Mouse (Mus musculus) lung, postnatal 0 days (tissue): Measurements from ENCODE around the gene Ttll5. TPM values are rescaled to one million over a fixed set of nuclear protein-coding genes. Genes with fewer than 3 reads are reported as not detected.

Source experiments
- ATAC-seq: fragments of 200-750 bp; cut with Nextera tagmentation; 2 replicates; pipeline ENCODE4 v1.8.0; 2017; ENCODE audit warnings: moderate library complexity
- DNase-seq: peaks from one replicate; pipeline ENCODE4 v3.0.0-alpha.2; 2016; ENCODE audit warnings: low spot score
- H3K27ac ChIP-seq: fragments of 300-500 bp; sonication (generic); 2 replicates; pipeline ENCODE4 v1.5.1; 2014; ENCODE audit warnings: antibody characterized with exemption, mild to moderate bottlenecking, low read length, mixed read lengths
- H3K27me3 ChIP-seq: fragments of 300-500 bp; sonication (generic); replicated peaks from 2 replicates; pipeline ENCODE4 v1.6.1; 2014; ENCODE audit warnings: low read length, mixed read lengths; ENCODE audit not compliant: insufficient read depth
- H3K36me3 ChIP-seq: fragments of 300-500 bp; sonication (generic); 2 replicates; pipeline ENCODE4 v1.6.1; 2014; ENCODE audit warnings: low read length, mixed read lengths; ENCODE audit not compliant: insufficient read depth
- H3K4me1 ChIP-seq: fragments of 300-500 bp; sonication (generic); 2 replicates; pipeline ENCODE4 v1.6.1; 2014; ENCODE audit warnings: antibody characterized with exemption, low read depth, low read length, mixed read lengths; ENCODE audit not compliant: insufficient read depth
- H3K4me2 ChIP-seq: fragments of 300-500 bp; sonication (generic); replicated peaks from 2 replicates; pipeline ENCODE4 v1.6.1; 2014; ENCODE audit warnings: low read depth, mild to moderate bottlenecking, low read length, moderate library complexity, mixed read lengths
- H3K4me3 ChIP-seq: fragments of 300-500 bp; sonication (generic); 2 replicates; pipeline ENCODE4 v1.5.1; 2014; ENCODE audit warnings: low read depth, low read length
- H3K9ac ChIP-seq: fragments of 300-500 bp; sonication (generic); replicated peaks from 2 replicates; pipeline ENCODE4 v1.6.1; 2014; ENCODE audit warnings: low read depth, mild to moderate bottlenecking
- H3K9me3 ChIP-seq: fragments of 300-500 bp; sonication (generic); 2 replicates; pipeline ENCODE4 v1.6.1; 2016; ENCODE audit warnings: low read length, mixed read lengths
- CTCF ChIP-seq: IDR thresholded peaks from 2 replicates; pipeline ENCODE4 v1.5.1; 2016; ENCODE audit warnings: antibody characterized with exemption, mild to moderate bottlenecking
- EP300 ChIP-seq: IDR thresholded peaks from 2 replicates; pipeline ENCODE4 v1.6.1; 2016; ENCODE audit warnings: antibody characterized with exemption, mild to moderate bottlenecking, control low read depth
- WGBS: fragments of 180-500 bp; shearing (Covaris S2); extraction: QIAGEN DNeasy Blood & Tissue Kit; methylation state at CpG from one replicate; pipeline ENCODE4 v1.1.7; 2014; 5-methylcytosine and 5-hydroxymethylcytosine counted together
- polyA plus RNA-seq: library from polyadenylated mRNA; unstranded; fragments of >200 nt; fragmentation: Nextera tagmentation; extraction: Ambion mirVana; gene quantifications from 2 replicates; pipeline ENCODE4 v1.2.1, GENCODE M21; 2015

The Ttll5 gene
- polyA plus RNA-seq, 1 experiment from 2014 or later, result 4.9 TPM

- H3K4me2 ChIP-seq, result no peak overlapping the region
- H3K27me3 ChIP-seq, result no peaks in the 10 kb centered on the region
- H3K4me1 ChIP-seq, result no peaks in the 10 kb centered on the region; the same call in 1 of the 2 replicates
- H3K36me3 ChIP-seq, result no peaks in the 10 kb centered on the region
- no peak overlapping the region for H3K27ac ChIP-seq
- H3K4me3 ChIP-seq, result no peak overlapping the region
- TF ChIP-seq CTCF (no peak), EP300 (no peak)
- DNase-seq, result no peak
- H3K9me3 ChIP-seq, result no peaks in the 10 kb centered on the region
- 65% methylated on average over 7 of the region's 7 CpGs for WGBS
- no peak for ATAC-seq
- H3K9ac ChIP-seq, result no peak overlapping the region
These were observed 161.6 kb downstream of the Ttll5 start for GRCm38 (mm10) chr12:85986024-85986423.

GRCm38 (mm10) chr12:85986540-85987443, 162.3 kb downstream of the Ttll5 start:
- Histone ChIP-seq H3K9ac (no peak overlapping the region), H3K4me3 (no peak overlapping the region), H3K27ac (no peak overlapping the region), H3K9me3 (no peaks in the 10 kb centered on the region), H3K27me3 (no peaks in the 10 kb centered on the region), H3K4me1 (no peaks in the 10 kb centered on the region; the same call in 1 of the 2 replicates), H3K4me2 (no peak overlapping the region), H3K36me3 (no peaks in the 10 kb centered on the region)
- DNase-seq (peak; percentile 48), ATAC-seq (peak; percentile 32)
- WGBS, result 41% methylated on average over 13 of the region's 13 CpGs
- TF ChIP-seq CTCF (no peak), EP300 (no peak)

GRCm38 (mm10) chr12:85987444-85987889, 163.0 kb downstream of the Ttll5 start:
- WGBS, result 80% methylated on average over 5 of the region's 5 CpGs

GRCm38 (mm10) chr12:85988121-85988520, 163.7 kb downstream of the Ttll5 start:
- no peaks in the 10 kb centered on the region for H3K36me3 ChIP-seq
- no peaks in the 10 kb centered on the region for H3K27me3 ChIP-seq
- H3K4me2 ChIP-seq, result no peak overlapping the region
- H3K27ac ChIP-seq, result 0 out of 2 replicates have a peak overlapping the region, but pooled peaks have one; percentile 27
- DNase-seq (no peak), ATAC-seq (no peak)
- H3K9ac ChIP-seq, result no peak overlapping the region
- WGBS, result 84% methylated on average over 4 of the region's 4 CpGs
- TF ChIP-seq EP300, result no peak
- TF ChIP-seq CTCF, result no peak
- H3K4me3 ChIP-seq, result no peak overlapping the region
- H3K9me3 ChIP-seq, result no peaks in the 10 kb centered on the region
- no peaks in the 10 kb centered on the region; the same call in 1 of the 2 replicates for H3K4me1 ChIP-seq

More at GRCm38 (mm10) chr12:85987444-85987889, 163.0 kb downstream of the Ttll5 start:
- H3K27me3 ChIP-seq, result no peaks in the 10 kb centered on the region
- no peak for ATAC-seq
- no peaks in the 10 kb centered on the region for H3K36me3 ChIP-seq
- no peak overlapping the region for H3K4me2 ChIP-seq
- H3K9ac ChIP-seq, result no peak overlapping the region
- no peaks in the 10 kb centered on the region; the same call in 1 of the 2 replicates for H3K4me1 ChIP-seq
- H3K4me3 ChIP-seq, result no peak overlapping the region
- H3K9me3 ChIP-seq, result no peaks in the 10 kb centered on the region
- DNase-seq, result no peak
- no peak overlapping the region for H3K27ac ChIP-seq
- TF ChIP-seq CTCF (no peak), EP300 (no peak)

- peak; percentile 84 for DNase-seq
- ATAC-seq, result peak; percentile 86
- no peaks in the 10 kb centered on the region for H3K36me3 ChIP-seq
- no peak overlapping the region for H3K9ac ChIP-seq
- H3K4me3 ChIP-seq, result no peak overlapping the region
- no peak overlapping the region for H3K4me2 ChIP-seq
- no peaks in the 10 kb centered on the region for H3K27me3 ChIP-seq
- no peaks in the 10 kb centered on the region; the same call in 1 of the 2 replicates for H3K4me1 ChIP-seq
- peak overlapping the region; percentile 27 for H3K27ac ChIP-seq
- TF ChIP-seq CTCF (no peak), EP300 (peak; percentile 82)
- 11% methylated on average over 4 of the region's 4 CpGs for WGBS
- no peaks in the 10 kb centered on the region for H3K9me3 ChIP-seq
These were observed 164.4 kb downstream of the Ttll5 start for GRCm38 (mm10) chr12:85988818-85989377.
